Mouse (Mus musculus) lung, postnatal 36 days (tissue): Measurements from ENCODE around the gene Tbc1d14.
A peak's percentile ranks its signal among the peaks of the same experiment; 100 is the strongest.

Source experiments
- DNase-seq: peaks from one replicate; pipeline ENCODE4 v3.0.0; 2022; ENCODE audit warnings: mixed read lengths

Gene Tbc1d14

GRCm38 (mm10) chr5:36553056-36553606 lies 39.9 kb downstream of the Tbc1d14 start:
- no peak for DNase-seq

- no peak for DNase-seq
These were observed 40.7 kb downstream of the Tbc1d14 start for GRCm38 (mm10) chr5:36552391-36552790.

GRCm38 (mm10) chr5:36549243-36549642 lies 43.8 kb downstream of the Tbc1d14 start:
- peak; percentile 61 for DNase-seq

GRCm38 (mm10) chr5:36544765-36545164 lies 48.3 kb downstream of the Tbc1d14 start:
- peak; percentile 78 for DNase-seq

GRCm38 (mm10) chr5:36540928-36541327 lies 52.1 kb downstream of the Tbc1d14 start:
- DNase-seq = no peak

- DNase-seq = peak; percentile 87
These were observed 54.4 kb downstream of the Tbc1d14 start for GRCm38 (mm10) chr5:36538576-36539187.

GRCm38 (mm10) chr5:36536424-36536823 lies 56.7 kb downstream of the Tbc1d14 start:
- no peak for DNase-seq

GRCm38 (mm10) chr5:36535438-36536176 lies 57.5 kb downstream of the Tbc1d14 start:
- no peak for DNase-seq

- DNase-seq = no peak
These were observed 58.5 kb downstream of the Tbc1d14 start for GRCm38 (mm10) chr5:36534455-36535030.

GRCm38 (mm10) chr5:36530129-36530751 lies 62.8 kb downstream of the Tbc1d14 start:
- DNase-seq = peak; percentile 97

GRCm38 (mm10) chr5:36529698-36530097 lies 63.4 kb downstream of the Tbc1d14 start:
- no peak for DNase-seq

- no peak for DNase-seq
These were observed 66.2 kb downstream of the Tbc1d14 start for GRCm38 (mm10) chr5:36526921-36527320.

GRCm38 (mm10) chr5:36526274-36526673 lies 66.8 kb downstream of the Tbc1d14 start:
- DNase-seq = peak; percentile 34

- DNase-seq = no peak
These were observed 67.9 kb downstream of the Tbc1d14 start for GRCm38 (mm10) chr5:36525216-36525615.

- DNase-seq = no peak
These were observed 69.8 kb downstream of the Tbc1d14 start for GRCm38 (mm10) chr5:36523219-36523703.

- DNase-seq = no peak
These were observed 70.3 kb downstream of the Tbc1d14 start for GRCm38 (mm10) chr5:36522782-36523181.

- no peak for DNase-seq
These were observed 73.3 kb downstream of the Tbc1d14 start for GRCm38 (mm10) chr5:36519751-36520150.

GRCm38 (mm10) chr5:36517596-36517995 lies 75.5 kb downstream of the Tbc1d14 start:
- no peak for DNase-seq

- no peak for DNase-seq
These were observed 77.5 kb downstream of the Tbc1d14 start for GRCm38 (mm10) chr5:36515558-36515957.

- DNase-seq = no peak
These were observed 78.0 kb downstream of the Tbc1d14 start for GRCm38 (mm10) chr5:36515126-36515525.

- DNase-seq = no peak
These were observed 82.1 kb downstream of the Tbc1d14 start for GRCm38 (mm10) chr5:36510956-36511355.

- DNase-seq = no peak
These were observed 84.7 kb downstream of the Tbc1d14 start for GRCm38 (mm10) chr5:36508351-36508750.

GRCm38 (mm10) chr5:36505643-36506042 lies 87.4 kb downstream of the Tbc1d14 start:
- DNase-seq = no peak
